Mouse (Mus musculus) myocyte (in vitro differentiated cells): ENCODE measurements at regions not wholly inside any gene's neighbourhood (a gene's known extent, or its start where the extent isn't known, plus 50 kb on each side); places are given as distances from the start of the nearest gene placed in this dataset.

Experiments used
- H3K27me3 ChIP-seq: one replicate; pipeline ENCODE4 v1.6.1; 2011; ENCODE audit not compliant: control insufficient read depth, insufficient read depth, insufficient read length
- H3K36me3 ChIP-seq: one replicate; pipeline ENCODE4 v1.6.1; 2011; ENCODE audit not compliant: control insufficient read depth, insufficient read depth
- H3K4me2 ChIP-seq: one replicate; pipeline ENCODE4 v1.6.1; 2011; ENCODE audit warnings: low read depth, control low read depth
- H3K4me3 ChIP-seq: one replicate; pipeline ENCODE4 v1.5.1; 2011; ENCODE audit warnings: mild to moderate bottlenecking, control low read depth, moderate library complexity
- H3K79me2 ChIP-seq: one replicate; pipeline ENCODE4 v1.6.1; 2011; ENCODE audit not compliant: control insufficient read depth, insufficient read depth
- H3ac ChIP-seq: one replicate; pipeline ENCODE4 v1.6.1; 2011; ENCODE audit not compliant: control insufficient read depth, insufficient read length
- CEBPB ChIP-seq: IDR thresholded peaks from 2 replicates; pipeline ENCODE4 v1.6.1; 2011; ENCODE audit warnings: mild to moderate bottlenecking, moderate library complexity; ENCODE audit not compliant: poor library complexity, insufficient read depth, severe bottlenecking
- E2F4 ChIP-seq: IDR thresholded peaks from one replicate; pipeline ENCODE4 v1.6.1; 2011; ENCODE audit warnings: mild to moderate bottlenecking, control low read depth, moderate library complexity; ENCODE audit not compliant: insufficient read depth
- MAX ChIP-seq: IDR thresholded peaks from one replicate; pipeline ENCODE4 v1.6.1; 2011; ENCODE audit warnings: low read depth, mild to moderate bottlenecking, control low read depth
- MYOD1 ChIP-seq, 3 experiments: IDR thresholded peaks; one replicate each; pipeline ENCODE4 v1.6.1; 2011; ENCODE audit warnings: control low read depth in 2 of 3, low read depth in 2 of 3, mild to moderate bottlenecking in 2 of 3, moderate library complexity in 1 of 3; ENCODE audit not compliant: insufficient read length in 2 of 3, control insufficient read depth in 1 of 3
- MYOG ChIP-seq, 3 experiments: IDR thresholded peaks; one replicate each; pipeline ENCODE4 v1.6.1; 2011; ENCODE audit warnings: control low read depth in 2 of 3, low read depth in 2 of 3, mild to moderate bottlenecking in 2 of 3; ENCODE audit not compliant: insufficient read length in 2 of 3, control insufficient read depth in 1 of 3, insufficient read depth in 1 of 3
- POLR2A ChIP-seq: IDR thresholded peaks from one replicate; pipeline ENCODE4 v1.6.1; 2011; ENCODE audit warnings: low read depth, mild to moderate bottlenecking, control low read depth, moderate library complexity; ENCODE audit not compliant: insufficient read length
- POLR2AphosphoS2 ChIP-seq: IDR thresholded peaks from one replicate; pipeline ENCODE4 v1.6.1; 2011; ENCODE audit warnings: low read depth, control low read depth; ENCODE audit not compliant: insufficient read length
- REST ChIP-seq: IDR thresholded peaks from one replicate; pipeline ENCODE4 v1.6.1; 2011; ENCODE audit warnings: mild to moderate bottlenecking, control low read depth, moderate library complexity; ENCODE audit not compliant: insufficient read depth, insufficient read length
- SRF ChIP-seq: IDR thresholded peaks from one replicate; pipeline ENCODE4 v1.6.1; 2011; ENCODE audit warnings: low read depth; ENCODE audit not compliant: control insufficient read depth, insufficient read length
- TCF12 ChIP-seq: IDR thresholded peaks from one replicate; pipeline ENCODE4 v1.6.1; 2011; ENCODE audit warnings: mild to moderate bottlenecking, control low read depth; ENCODE audit not compliant: poor library complexity, insufficient read depth, severe bottlenecking
- TCF3 ChIP-seq: IDR thresholded peaks from one replicate; pipeline ENCODE4 v1.6.1; 2011; ENCODE audit warnings: low read depth, control low read depth; ENCODE audit not compliant: insufficient read length
- USF1 ChIP-seq: IDR thresholded peaks from one replicate; pipeline ENCODE4 v1.6.1; 2011; ENCODE audit warnings: low read depth, mild to moderate bottlenecking, control low read depth, moderate library complexity

GRCm38 (mm10) chr17:83110556-83110955 is 104.5 kb upstream of the Pkdcc start:
- Histone ChIP-seq H3K79me2 (no peaks in the 10 kb centered on the region), H3K4me3 (no peak overlapping the region), H3K4me2 (no peak overlapping the region), H3ac (no peak overlapping the region), H3K36me3 (no peaks in the 10 kb centered on the region), H3K27me3 (no peaks in the 10 kb centered on the region)
- TF ChIP-seq REST (no peak), CEBPB (no peak), USF1 (no peak), MYOD1 (IDR thresholded peaks at IDR 0.05; ENCODE audit: control insufficient read depth in 1 of 3, insufficient read length in 2 of 3, low read depth in 2 of 3) (no peak), MAX (no peak), TCF12 (no peak), TCF3 (no peak), POLR2A (no peak), MYOG (IDR thresholded peaks at IDR 0.05; ENCODE audit: control insufficient read depth in 1 of 3, insufficient read depth in 1 of 3, insufficient read length in 2 of 3, low read depth in 2 of 3) (no peak), E2F4 (no peak), POLR2AphosphoS2 (no peak), SRF (no peak)

- Histone ChIP-seq H3K36me3 (no peaks in the 10 kb centered on the region), H3K4me3 (no peak overlapping the region), H3K4me2 (no peak overlapping the region), H3K79me2 (no peaks in the 10 kb centered on the region), H3K27me3 (no peaks in the 10 kb centered on the region), H3ac (no peak overlapping the region)
- no peak for TF ChIP-seq SRF
- no peak for TF ChIP-seq TCF3
- TF ChIP-seq MYOD1 (IDR thresholded peaks at IDR 0.05; ENCODE audit: control insufficient read depth in 1 of 3, insufficient read length in 2 of 3, low read depth in 2 of 3), result no peak
- TF ChIP-seq POLR2AphosphoS2, result no peak
- TF ChIP-seq MYOG (IDR thresholded peaks at IDR 0.05; ENCODE audit: control insufficient read depth in 1 of 3, insufficient read depth in 1 of 3, insufficient read length in 2 of 3, low read depth in 2 of 3), result no peak
- no peak for TF ChIP-seq TCF12
- TF ChIP-seq CEBPB, result no peak
- TF ChIP-seq MAX, result no peak
Observed at GRCm38 (mm10) chr17:83115146-83115545, 99.9 kb upstream of the Pkdcc start.

DNA sequence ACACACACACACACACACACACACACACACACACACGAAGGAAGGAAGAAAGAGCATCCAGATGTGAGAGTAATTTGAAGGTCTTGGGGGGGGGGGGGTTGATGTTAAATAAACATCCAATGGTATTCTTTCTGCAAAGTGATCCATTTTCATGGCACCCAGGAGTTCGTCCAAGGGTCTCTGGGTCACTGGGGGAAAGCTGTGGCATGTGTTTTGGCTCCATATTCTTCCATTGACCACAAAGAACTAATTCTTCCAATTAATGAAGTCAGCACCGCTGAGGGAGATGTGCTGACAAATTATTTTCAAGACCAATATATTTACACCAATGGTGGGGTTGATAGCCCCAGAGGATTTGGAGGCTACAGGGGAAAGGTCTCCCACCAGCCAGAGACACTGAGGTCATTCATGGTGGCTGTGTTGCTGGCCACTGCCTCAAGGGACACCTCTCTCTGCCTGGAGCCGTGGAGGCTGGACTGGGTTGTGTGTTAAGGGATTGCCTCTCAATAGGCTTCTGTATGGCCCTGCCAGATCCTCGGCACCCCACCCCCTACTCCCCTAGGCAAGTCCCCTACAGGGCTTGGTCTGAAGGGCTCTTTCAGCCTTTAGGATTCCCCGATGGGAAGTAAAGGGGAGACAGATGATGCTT is 99.1 kb upstream of the Pkdcc start:
- Histone ChIP-seq H3K4me3 (no peak overlapping the region), H3K4me2 (no peak overlapping the region), H3K27me3 (no peaks in the 10 kb centered on the region), H3ac (no peak overlapping the region), H3K79me2 (no peaks in the 10 kb centered on the region), H3K36me3 (no peaks in the 10 kb centered on the region)
- TF ChIP-seq MAX (no peak), USF1 (no peak), MYOD1 (IDR thresholded peaks at IDR 0.05; ENCODE audit: control insufficient read depth in 1 of 3, insufficient read length in 2 of 3, low read depth in 2 of 3) (no peak), REST (no peak), MYOG (IDR thresholded peaks at IDR 0.05; ENCODE audit: control insufficient read depth in 1 of 3, insufficient read depth in 1 of 3, insufficient read length in 2 of 3, low read depth in 2 of 3) (no peak), TCF12 (no peak), SRF (no peak), E2F4 (no peak), TCF3 (no peak), CEBPB (no peak), POLR2A (no peak), POLR2AphosphoS2 (no peak)

- no peaks in the 10 kb centered on the region for H3K79me2 ChIP-seq
- H3K27me3 ChIP-seq, result no peaks in the 10 kb centered on the region
- H3K4me3 ChIP-seq, result no peak overlapping the region
- no peaks in the 10 kb centered on the region for H3K36me3 ChIP-seq
- no peak overlapping the region for H3ac ChIP-seq
- peak overlapping the region; percentile 58 for H3K4me2 ChIP-seq
- TF ChIP-seq TCF3 (no peak), SRF (no peak), POLR2AphosphoS2 (no peak), USF1 (no peak), CEBPB (no peak), POLR2A (no peak), MYOD1 (IDR thresholded peaks at IDR 0.05; ENCODE audit: control insufficient read depth in 1 of 3, insufficient read length in 2 of 3, low read depth in 2 of 3) (no peak), REST (no peak), MAX (no peak), TCF12 (no peak), E2F4 (no peak), MYOG (IDR thresholded peaks at IDR 0.05; ENCODE audit: control insufficient read depth in 1 of 3, insufficient read depth in 1 of 3, insufficient read length in 2 of 3, low read depth in 2 of 3) (no peak)
Observed at GRCm38 (mm10) chr17:83120665-83121232, 94.3 kb upstream of the Pkdcc start.
